Mouse (Mus musculus) heart, embryonic 12.5 days (tissue): Measurements from ENCODE around the gene Gins2. TPM values are rescaled to one million over a fixed set of nuclear protein-coding genes. Genes with fewer than 3 reads are reported as not detected.

Source experiments
- ATAC-seq: fragments of 200-750 bp; cut with Nextera tagmentation; 2 replicates; pipeline ENCODE4 v1.8.0; 2017; ENCODE audit warnings: moderate TSS enrichment, moderate library complexity; ENCODE audit not compliant: insufficient number of reproducible peaks, low FRiP score
- H3K27ac ChIP-seq: fragments of 300-500 bp; sonication (generic); 2 replicates; pipeline ENCODE4 v1.5.1; 2016; ENCODE audit warnings: mild to moderate bottlenecking, moderate library complexity; ENCODE audit not compliant: poor library complexity, severe bottlenecking
- H3K27me3 ChIP-seq: fragments of 300-500 bp; sonication (generic); replicated peaks from 2 replicates; pipeline ENCODE4 v1.6.1; 2016; ENCODE audit warnings: mild to moderate bottlenecking, moderate library complexity
- H3K36me3 ChIP-seq: fragments of 300-500 bp; sonication (generic); 2 replicates; pipeline ENCODE4 v1.6.1; 2016; ENCODE audit warnings: mild to moderate bottlenecking, moderate library complexity
- H3K4me1 ChIP-seq: fragments of 300-500 bp; sonication (generic); replicated peaks from 2 replicates; pipeline ENCODE4 v1.6.1; 2016; ENCODE audit warnings: mild to moderate bottlenecking
- H3K4me2 ChIP-seq: fragments of 300-500 bp; sonication (generic); 2 replicates; pipeline ENCODE4 v1.6.1; 2016; ENCODE audit warnings: mild to moderate bottlenecking, moderate library complexity
- H3K4me3 ChIP-seq: fragments of 300-500 bp; sonication (generic); 2 replicates; pipeline ENCODE4 v1.5.1; 2016; ENCODE audit warnings: mild to moderate bottlenecking
- H3K9ac ChIP-seq: fragments of 300-500 bp; sonication (generic); 2 replicates; pipeline ENCODE4 v1.6.1; 2016; ENCODE audit warnings: mild to moderate bottlenecking, moderate library complexity
- H3K9me3 ChIP-seq: fragments of 300-500 bp; sonication (generic); replicated peaks from 2 replicates; pipeline ENCODE4 v1.6.1; 2016; ENCODE audit warnings: mild to moderate bottlenecking, moderate library complexity
- WGBS: fragments of 180-500 bp; shearing (Covaris S2); methylation state at CpG from one replicate; pipeline ENCODE4 v1.1.7; 2016; 5-methylcytosine and 5-hydroxymethylcytosine counted together
- polyA plus RNA-seq: library from polyadenylated mRNA; unstranded; fragments of >200 nt; fragmentation: Nextera tagmentation; extraction: Ambion mirVana; gene quantifications from 2 replicates; pipeline ENCODE4 v1.2.1, GENCODE M21; 2016

Gins2 gene
- polyA plus RNA-seq, 1 experiment from 2014 or later = 63.4 TPM

GRCm38 (mm10) chr8:120622161-120622560 lies 33.1 kb upstream of the Gins2 start:
- H3K9ac ChIP-seq = peak overlapping the region; percentile 9; the same call in 1 of the 2 replicates
- no peak overlapping the region for H3K4me3 ChIP-seq
- 56% methylated on average over 14 of the region's 14 CpGs for WGBS
- 0 out of 2 replicates have a peak overlapping the region, but pooled peaks have one; percentile 13 for H3K4me2 ChIP-seq
- H3K9me3 ChIP-seq = no peaks in the 10 kb centered on the region
- 0 out of 2 replicates have a peak overlapping the region, but pooled peaks have one; percentile 7 for H3K27ac ChIP-seq
- no peaks in the 10 kb centered on the region for H3K27me3 ChIP-seq
- H3K4me1 ChIP-seq = peaks cover 38% of the 10 kb centered on the region
- no peaks in the 10 kb centered on the region for H3K36me3 ChIP-seq
- 0 out of 2 replicates have a peak, but pooled peaks have one; percentile 19 for ATAC-seq

- no peak overlapping the region for H3K4me3 ChIP-seq
- peak overlapping the region; percentile 26; the same call in 1 of the 2 replicates for H3K9ac ChIP-seq
- H3K27ac ChIP-seq = no peak overlapping the region
- 40% methylated on average over 7 of the region's 7 CpGs for WGBS
- no peaks in the 10 kb centered on the region for H3K9me3 ChIP-seq
- H3K4me2 ChIP-seq = no peak overlapping the region
- no peaks in the 10 kb centered on the region for H3K27me3 ChIP-seq
- peaks cover 50% of the 10 kb centered on the region for H3K4me1 ChIP-seq
- no peaks in the 10 kb centered on the region for H3K36me3 ChIP-seq
- ATAC-seq = no peak
Observed at GRCm38 (mm10) chr8:120620441-120620840, 31.3 kb upstream of the Gins2 start.

- ATAC-seq = no peak
- Histone ChIP-seq H3K27ac (no peak overlapping the region), H3K4me1 (peaks cover 50% of the 10 kb centered on the region), H3K4me3 (no peak overlapping the region), H3K36me3 (no peaks in the 10 kb centered on the region), H3K4me2 (no peak overlapping the region), H3K27me3 (no peaks in the 10 kb centered on the region), H3K9ac (no peak overlapping the region; the same call in 1 of the 2 replicates), H3K9me3 (no peaks in the 10 kb centered on the region)
- 73% methylated on average over 11 of the region's 11 CpGs for WGBS
Observed at GRCm38 (mm10) chr8:120619235-120620180, 30.4 kb upstream of the Gins2 start.

GRCm38 (mm10) chr8:120618110-120618509 lies 29.0 kb upstream of the Gins2 start:
- H3K27ac ChIP-seq = no peak overlapping the region
- H3K4me2 ChIP-seq = no peak overlapping the region
- H3K27me3 ChIP-seq = 0 out of 2 replicates have a peak, but pooled peaks cover 6% of the 10 kb centered on the region
- no peak overlapping the region for H3K4me3 ChIP-seq
- 3% methylated on average over 6 of the region's 6 CpGs for WGBS
- no peaks in the 10 kb centered on the region for H3K36me3 ChIP-seq
- ATAC-seq = no peak
- no peak overlapping the region for H3K9ac ChIP-seq
- H3K9me3 ChIP-seq = no peaks in the 10 kb centered on the region
- peaks cover 40% of the 10 kb centered on the region for H3K4me1 ChIP-seq

- Histone ChIP-seq H3K9me3 (0 out of 2 replicates have a peak, but pooled peaks cover under 1% of the 10 kb centered on the region), H3K9ac (peak overlapping the region; percentile 37; the same call in 1 of the 2 replicates), H3K36me3 (no peaks in the 10 kb centered on the region), H3K4me1 (peaks cover 37% of the 10 kb centered on the region), H3K27me3 (0 out of 2 replicates have a peak, but pooled peaks cover 6% of the 10 kb centered on the region), H3K4me3 (no peak overlapping the region), H3K4me2 (no peak overlapping the region), H3K27ac (no peak overlapping the region)
- no peak for ATAC-seq
- 37% methylated on average over 7 of the region's 8 CpGs for WGBS
Observed at GRCm38 (mm10) chr8:120616663-120617626, 27.8 kb upstream of the Gins2 start.

GRCm38 (mm10) chr8:120614491-120614890 lies 25.4 kb upstream of the Gins2 start:
- H3K27ac ChIP-seq = no peak overlapping the region
- H3K36me3 ChIP-seq = no peaks in the 10 kb centered on the region
- 0 out of 2 replicates have a peak, but pooled peaks cover 4% of the 10 kb centered on the region for H3K9me3 ChIP-seq
- WGBS = 75% methylated on average over 3 of the region's 3 CpGs
- no peak overlapping the region for H3K9ac ChIP-seq
- no peak overlapping the region for H3K4me3 ChIP-seq
- H3K4me2 ChIP-seq = no peak overlapping the region
- peaks cover 20% of the 10 kb centered on the region for H3K4me1 ChIP-seq
- ATAC-seq = no peak
- peaks cover 11% of the 10 kb centered on the region; the same call in 1 of the 2 replicates for H3K27me3 ChIP-seq

- no peak for ATAC-seq
- Histone ChIP-seq H3K27ac (no peak overlapping the region), H3K9me3 (0 out of 2 replicates have a peak, but pooled peaks cover 4% of the 10 kb centered on the region), H3K4me3 (no peak overlapping the region), H3K4me1 (no peaks in the 10 kb centered on the region; the same call in 1 of the 2 replicates), H3K9ac (no peak overlapping the region), H3K27me3 (peaks cover 11% of the 10 kb centered on the region; the same call in 1 of the 2 replicates), H3K4me2 (no peak overlapping the region), H3K36me3 (no peaks in the 10 kb centered on the region)
- 80% methylated on average over 6 of the region's 6 CpGs for WGBS
Observed at GRCm38 (mm10) chr8:120610824-120611223, 21.7 kb upstream of the Gins2 start.

GRCm38 (mm10) chr8:120607885-120608284 lies 18.8 kb upstream of the Gins2 start:
- Histone ChIP-seq H3K27ac (no peak overlapping the region), H3K4me3 (no peak overlapping the region), H3K9ac (0 out of 2 replicates have a peak overlapping the region, but pooled peaks have one; percentile 3), H3K27me3 (peaks cover 4% of the 10 kb centered on the region; the same call in 1 of the 2 replicates), H3K4me2 (no peak overlapping the region), H3K4me1 (no peaks in the 10 kb centered on the region), H3K9me3 (0 out of 2 replicates have a peak, but pooled peaks cover 4% of the 10 kb centered on the region), H3K36me3 (no peaks in the 10 kb centered on the region)
- no peak for ATAC-seq
- 11% methylated on average over 7 of the region's 7 CpGs for WGBS

- H3K4me1 ChIP-seq = 0 out of 2 replicates have a peak, but pooled peaks cover 3% of the 10 kb centered on the region
- H3K27ac ChIP-seq = no peak overlapping the region
- H3K4me2 ChIP-seq = no peak overlapping the region
- no peak overlapping the region for H3K4me3 ChIP-seq
- H3K9ac ChIP-seq = 0 out of 2 replicates have a peak overlapping the region, but pooled peaks have one; percentile 3
- peaks cover 4% of the 10 kb centered on the region; the same call in 1 of the 2 replicates for H3K27me3 ChIP-seq
- WGBS = 76% methylated on average over 9 of the region's 9 CpGs
- no peaks in the 10 kb centered on the region for H3K36me3 ChIP-seq
- no peak for ATAC-seq
- H3K9me3 ChIP-seq = 0 out of 2 replicates have a peak, but pooled peaks cover 4% of the 10 kb centered on the region
Observed at GRCm38 (mm10) chr8:120607460-120607859, 18.4 kb upstream of the Gins2 start.

GRCm38 (mm10) chr8:120602672-120603071 lies 13.6 kb upstream of the Gins2 start:
- 40% methylated on average over 6 of the region's 6 CpGs for WGBS
- Histone ChIP-seq H3K4me2 (no peak overlapping the region), H3K36me3 (no peaks in the 10 kb centered on the region), H3K9me3 (no peaks in the 10 kb centered on the region), H3K9ac (no peak overlapping the region), H3K27me3 (peaks cover 6% of the 10 kb centered on the region; the same call in 1 of the 2 replicates), H3K4me3 (no peak overlapping the region), H3K4me1 (peaks cover 12% of the 10 kb centered on the region; the same call in 1 of the 2 replicates), H3K27ac (no peak overlapping the region)
- no peak for ATAC-seq
